Mouse (Mus musculus): ENCODE data around the gene Cbr3.
"Not testable (repeated sequence)": the region's sequence is repeated elsewhere in the genome, so short reads cannot be mapped to it uniquely, and the experiment has no call there.

Gene Cbr3

DNA sequence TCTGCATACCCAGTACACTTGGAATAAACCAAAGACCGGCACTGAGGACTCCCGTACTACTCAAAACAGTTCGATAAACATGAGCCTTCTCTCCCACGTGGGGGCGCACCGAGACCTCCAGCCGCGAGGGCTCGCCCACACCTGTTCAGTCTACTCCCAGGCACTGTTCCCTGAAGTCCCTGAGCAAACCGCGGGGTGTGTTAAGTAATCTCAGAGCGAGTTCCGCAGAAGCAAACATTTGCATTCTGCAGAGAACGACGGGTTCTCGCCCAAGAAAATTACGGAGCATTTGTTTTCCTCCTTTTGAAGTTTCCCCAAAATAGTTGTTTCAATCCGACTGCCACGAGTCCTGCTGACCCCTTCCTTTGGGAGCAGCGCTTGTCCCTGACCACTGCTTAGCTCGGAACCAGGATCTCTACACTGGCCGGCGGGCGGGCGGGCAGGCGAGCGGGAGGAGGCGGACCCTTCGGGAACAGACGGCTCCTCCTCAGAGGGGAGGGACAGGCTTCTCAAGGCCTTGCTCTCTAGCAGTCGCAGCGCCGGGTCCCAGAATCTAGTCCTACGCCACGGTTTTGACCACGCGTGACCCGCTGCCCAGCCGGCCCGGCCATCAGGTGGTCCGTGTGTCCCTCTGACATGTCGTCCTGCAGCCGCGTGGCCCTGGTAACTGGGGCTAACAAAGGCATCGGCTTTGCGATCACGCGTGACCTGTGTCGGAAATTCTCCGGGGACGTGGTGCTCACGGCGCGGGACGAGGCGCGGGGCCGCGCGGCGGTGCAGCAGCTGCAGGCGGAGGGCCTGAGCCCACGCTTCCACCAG lies at the start of gene Cbr3:
Cbr3 (plus strand) TSS at position 527 of the 819 bp plus-strand sequence.
- DNase-seq: peak; percentile 93

GRCm38 (mm10) chr16:93644006-93644405 lies 39.0 kb upstream of the Cbr3 start:
- no peak for DNase-seq

- DNase-seq: no peak
These were observed 34.4 kb upstream of the Cbr3 start for GRCm38 (mm10) chr16:93648441-93649183.

GRCm38 (mm10) chr16:93667976-93668375 lies 15.0 kb upstream of the Cbr3 start:
- DNase-seq: no peak

DNA sequence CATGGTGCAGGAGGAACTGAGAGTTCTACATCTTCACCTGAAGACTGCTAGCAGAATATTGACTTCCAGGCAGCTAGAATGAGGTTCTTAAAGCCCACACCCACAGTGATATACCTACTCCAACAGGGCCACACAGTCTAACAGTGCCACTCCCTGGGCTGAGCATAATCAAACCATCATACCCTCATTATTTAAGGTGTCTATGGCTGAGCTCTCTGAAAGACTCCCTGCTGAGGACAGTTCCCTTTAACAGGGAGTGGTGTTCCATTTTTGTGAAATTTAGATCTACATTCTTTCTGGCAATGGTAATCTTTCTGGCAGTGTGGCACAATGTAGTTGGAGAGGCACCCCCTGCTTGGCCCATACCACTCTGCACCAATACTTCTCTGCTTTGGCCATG lies 13.5 kb upstream of the Cbr3 start:
- DNase-seq: no peak

DNA sequence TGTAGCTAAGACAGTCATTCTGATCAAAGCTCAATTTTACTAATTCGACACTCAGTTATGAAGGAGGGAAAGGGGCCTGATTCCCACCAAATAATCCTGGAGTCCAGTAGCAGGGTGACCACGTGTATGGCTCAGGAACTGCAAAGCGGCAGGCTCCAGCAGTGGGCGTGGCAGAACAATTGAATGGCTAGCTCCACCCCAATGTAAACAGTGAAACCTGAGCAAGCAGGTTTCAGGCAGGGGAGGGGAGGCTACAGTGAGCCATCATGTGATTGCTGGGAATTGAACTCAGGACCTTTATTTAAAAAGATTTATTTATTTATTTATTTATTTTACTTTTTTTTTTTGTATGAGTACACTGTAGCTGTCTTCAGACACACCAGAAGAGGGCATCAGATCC lies 12.5 kb upstream of the Cbr3 start:
- not testable (repeated sequence) for DNase-seq

GRCm38 (mm10) chr16:93671064-93671463 lies 12.0 kb upstream of the Cbr3 start:
- DNase-seq: no peak

- DNase-seq: no peak
These were observed 6.6 kb upstream of the Cbr3 start for GRCm38 (mm10) chr16:93676376-93676775.

GRCm38 (mm10) chr16:93678206-93678605 lies 4.8 kb upstream of the Cbr3 start:
- DNase-seq: no peak

DNA sequence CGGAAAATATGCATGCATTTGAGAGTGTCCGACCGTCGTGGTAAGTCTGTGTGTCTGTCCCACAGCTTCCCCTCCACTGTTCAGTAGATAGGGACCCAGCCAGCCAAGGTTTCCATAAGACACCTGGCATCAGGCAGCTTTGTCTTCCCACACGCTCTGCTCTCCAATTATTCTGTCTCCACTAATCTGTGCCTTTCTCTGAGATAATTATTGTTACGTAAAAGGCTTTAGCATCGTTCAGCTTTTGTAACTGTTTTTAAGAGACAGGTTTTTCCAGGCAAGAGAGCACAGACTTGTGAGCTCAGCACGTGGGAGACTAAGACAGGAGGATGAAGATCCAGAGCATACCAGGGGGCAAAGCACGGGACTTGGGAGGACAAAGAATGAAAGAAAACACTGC lies 3.9 kb upstream of the Cbr3 start:
- no peak for DNase-seq

- no peak for DNase-seq
These were observed 793 bp upstream of the Cbr3 start for GRCm38 (mm10) chr16:93682156-93682688.

DNA sequence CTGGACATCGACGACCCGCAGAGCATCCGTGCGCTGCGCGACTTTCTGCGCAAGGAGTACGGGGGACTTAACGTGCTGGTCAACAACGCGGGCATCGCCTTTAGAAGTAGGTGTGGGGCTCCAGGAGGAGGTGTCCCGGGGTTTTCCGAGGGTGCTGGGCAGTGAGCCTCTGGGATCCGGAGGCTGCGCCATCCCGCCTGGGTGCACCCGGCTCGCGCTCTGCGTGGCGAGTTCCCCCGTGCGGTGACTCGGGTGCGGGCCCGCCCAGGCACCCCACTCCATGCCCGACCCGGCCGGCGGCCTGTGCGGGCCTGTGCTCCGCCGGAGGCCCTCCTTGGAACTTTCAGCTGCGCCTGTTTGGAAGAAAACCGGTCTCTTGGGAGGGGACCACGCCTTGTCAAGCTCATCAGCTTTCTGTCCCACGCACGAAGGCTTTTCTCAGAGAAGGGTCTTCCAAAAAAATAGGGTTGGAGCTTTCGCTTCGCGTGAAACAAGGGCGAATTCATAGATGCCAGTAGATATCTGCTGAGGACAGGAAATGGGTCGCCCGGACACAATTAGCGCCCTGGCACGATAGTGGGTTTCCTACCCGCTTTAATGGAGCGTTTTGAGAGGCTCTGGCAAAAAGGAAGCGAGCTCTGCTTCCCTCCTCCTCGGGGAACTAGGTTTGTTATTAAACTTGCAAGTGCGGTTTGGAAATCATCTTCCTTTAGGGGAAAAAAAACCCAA lies 657 bp downstream of the Cbr3 start:
- DNase-seq: peak; percentile 49

- DNase-seq: no peak
These were observed 1.4 kb downstream of the Cbr3 start for GRCm38 (mm10) chr16:93684441-93684840.

DNA sequence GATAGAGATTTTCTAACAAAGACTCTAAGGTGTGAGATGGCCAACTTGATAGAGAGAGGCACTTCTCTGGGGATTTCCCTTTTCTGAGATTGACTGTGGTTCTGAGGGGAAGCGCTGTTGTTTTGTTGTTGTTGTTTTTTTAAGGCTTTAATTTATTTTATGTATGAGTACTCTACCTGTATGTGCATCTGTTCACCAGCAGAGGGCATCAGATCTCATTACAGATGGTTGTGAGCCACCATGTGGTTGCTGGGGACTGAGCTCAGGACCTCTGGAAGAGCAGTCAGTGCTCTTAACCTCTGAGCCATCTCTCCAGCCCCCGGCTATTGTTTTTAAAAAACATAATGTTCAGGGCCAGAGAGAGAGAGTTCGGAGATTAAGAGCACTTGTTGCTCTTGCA lies 2.8 kb downstream of the Cbr3 start:
- DNase-seq: not testable (repeated sequence)

DNA sequence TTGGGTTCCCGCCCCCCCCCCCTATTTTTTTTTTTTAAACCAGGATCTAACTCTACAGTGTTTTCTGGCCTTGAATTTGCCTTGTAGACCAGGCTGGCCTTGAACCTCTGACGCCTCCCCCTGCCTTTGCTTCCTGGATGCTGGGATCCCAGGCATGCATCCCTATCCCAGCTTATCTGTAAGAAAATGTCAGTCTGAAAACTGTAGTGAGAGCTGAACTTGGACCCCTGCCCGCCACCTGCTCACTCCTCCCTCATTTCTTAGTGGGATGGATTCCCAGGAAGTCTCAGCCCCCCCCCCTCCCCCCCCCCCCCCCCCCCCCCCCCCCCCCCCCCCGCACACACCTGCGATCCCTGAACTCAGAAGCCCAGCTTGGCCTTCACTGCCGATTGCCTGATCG lies 3.4 kb downstream of the Cbr3 start:
- DNase-seq: no peak

GRCm38 (mm10) chr16:93686945-93687344 lies 3.9 kb downstream of the Cbr3 start:
- DNase-seq: no peak

- DNase-seq: no peak
These were observed 8.3 kb downstream of the Cbr3 start for GRCm38 (mm10) chr16:93691206-93691841.

- no peak for DNase-seq
These were observed 9.7 kb downstream of the Cbr3 start for GRCm38 (mm10) chr16:93692744-93693143.

GRCm38 (mm10) chr16:93707116-93707515 lies 24.1 kb downstream of the Cbr3 start:
- DNase-seq: no peak

DNA sequence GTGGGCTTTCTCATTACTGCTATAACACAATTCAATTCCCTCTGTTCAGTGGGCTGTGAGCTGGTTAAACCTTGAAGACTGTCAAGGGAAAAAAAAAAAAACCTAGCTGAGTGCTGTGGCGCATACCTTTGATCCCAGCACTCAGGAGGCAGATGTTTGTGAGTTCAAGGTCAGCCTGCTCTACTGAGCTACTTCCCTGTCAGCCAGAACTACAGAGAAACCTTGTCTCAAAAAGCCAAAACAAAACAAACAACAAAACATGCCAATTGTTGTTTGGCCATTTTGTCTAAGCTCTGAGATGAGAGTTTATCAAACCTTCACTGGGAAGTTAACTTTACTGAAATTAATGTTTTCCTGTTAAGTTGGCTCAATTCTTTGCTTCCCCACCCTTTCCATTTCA lies 26.2 kb downstream of the Cbr3 start:
- no peak for DNase-seq

- peak; percentile 68 for DNase-seq
These were observed 27.9 kb downstream of the Cbr3 start for GRCm38 (mm10) chr16:93710924-93711323.

GRCm38 (mm10) chr16:93711411-93712188 lies 28.6 kb downstream of the Cbr3 start, which contains the start of gene Dop1b:
Dop1b (plus strand) TSS chr16:93711904.
- DNase-seq: peak; percentile 100

Data from thymus, postnatal 4 days (tissue).